Mouse (Mus musculus) naive thymus-derived CD4-positive, alpha-beta T cell, adult 2 months (primary cell): ENCODE results near the gene Tcf3.

Experiments used
- DNase-seq: peaks from one replicate; pipeline ENCODE4 v3.0.0-alpha.2; 2011; ENCODE audit warnings: low read depth

The Tcf3 gene

GRCm38 (mm10) chr10:80406684-80407501, 26.6 kb downstream of the Tcf3 start, which contains the start of gene Uqcr11:
TSS of gene Uqcr11 (minus strand) at chr10:80406830.
- peak; percentile 94 for DNase-seq

GRCm38 (mm10) chr10:80405481-80406173, 27.8 kb downstream of the Tcf3 start:
- peak; percentile 42 for DNase-seq

GRCm38 (mm10) chr10:80403044-80403692, 30.3 kb downstream of the Tcf3 start:
- peak; percentile 71 for DNase-seq

GRCm38 (mm10) chr10:80400704-80401161, 32.7 kb downstream of the Tcf3 start:
- no peak for DNase-seq

GRCm38 (mm10) chr10:80399973-80400703, 33.3 kb downstream of the Tcf3 start:
- no peak for DNase-seq

- peak; percentile 100 for DNase-seq
Observed at GRCm38 (mm10) chr10:80399191-80399972, 34.1 kb downstream of the Tcf3 start, which contains the start of gene Mbd3. TSS of gene Mbd3 (minus strand) at chr10:80399550.

- peak; percentile 99 for DNase-seq
Observed at GRCm38 (mm10) chr10:80398719-80399190, 34.7 kb downstream of the Tcf3 start.

GRCm38 (mm10) chr10:80398174-80398535, 35.3 kb downstream of the Tcf3 start:
- DNase-seq: no peak

GRCm38 (mm10) chr10:80397524-80398173, 35.8 kb downstream of the Tcf3 start:
- DNase-seq: no peak

GRCm38 (mm10) chr10:80396822-80397523, 36.5 kb downstream of the Tcf3 start:
- no peak for DNase-seq

- DNase-seq: no peak
Observed at GRCm38 (mm10) chr10:80395025-80395627, 38.3 kb downstream of the Tcf3 start.

- no peak for DNase-seq
Observed at GRCm38 (mm10) chr10:80392687-80393086, 40.8 kb downstream of the Tcf3 start.

GRCm38 (mm10) chr10:80390697-80391096, 42.8 kb downstream of the Tcf3 start:
- DNase-seq: no peak

GRCm38 (mm10) chr10:80389185-80389708, 44.2 kb downstream of the Tcf3 start:
- no peak for DNase-seq

- no peak for DNase-seq
Observed at GRCm38 (mm10) chr10:80388731-80389130, 44.7 kb downstream of the Tcf3 start.

GRCm38 (mm10) chr10:80387522-80387959, 45.9 kb downstream of the Tcf3 start, which contains the start of gene Mex3d:
TSS of gene Mex3d (minus strand) at chr10:80387659.
- DNase-seq: peak; percentile 93

GRCm38 (mm10) chr10:80386735-80387471, 46.5 kb downstream of the Tcf3 start:
- peak; percentile 51 for DNase-seq
